Mouse (Mus musculus): ENCODE data around the gene Ankzf1. TPM values are rescaled to one million over a fixed set of nuclear protein-coding genes. Genes with fewer than 3 reads are reported as not detected.

Gene Ankzf1
- total RNA-seq, 2 experiments from 2014 or later, result 6.2 to 24.5 TPM

Other genes with a start within 250 kb of the Ankzf1 start
- gene Ihh, start 240.5 kb upstream of the Ankzf1 start, total RNA-seq (2015), result 0.11 TPM in 1 of 2 replicates, not detected in the other
- gene Ihh, start 240.5 kb upstream of the Ankzf1 start, total RNA-seq (2017), result not detected in 2 replicates
- gene Nhej1, start 67.0 kb upstream of the Ankzf1 start, total RNA-seq (2015), result 6.5 and 11.0 TPM in 2 replicates
- 8.2 and 9.9 TPM in 2 replicates for gene Nhej1, start 67.0 kb upstream of the Ankzf1 start, total RNA-seq (2017)
- gene Slc23a3, start 58.3 kb upstream of the Ankzf1 start, total RNA-seq (2015), result 0.31 TPM in 1 of 2 replicates, not detected in the other
- gene Slc23a3, start 58.3 kb upstream of the Ankzf1 start, total RNA-seq (2017), result not detected in 2 replicates
- gene Cnppd1, start 49.4 kb upstream of the Ankzf1 start, total RNA-seq (2015), result 31.1 and 32.0 TPM in 2 replicates
- 50.6 and 74.5 TPM in 2 replicates for gene Cnppd1, start 49.4 kb upstream of the Ankzf1 start, total RNA-seq (2017)
- gene Retreg2, start 49.4 kb upstream of the Ankzf1 start, total RNA-seq (2015), result 34.9 and 37.0 TPM in 2 replicates
- gene Retreg2, start 49.4 kb upstream of the Ankzf1 start, total RNA-seq (2017), result 34.8 and 35.9 TPM in 2 replicates
- 36.3 and 39.0 TPM in 2 replicates for gene Zfand2b, start 23.5 kb upstream of the Ankzf1 start, total RNA-seq (2015)
- 44.0 and 47.4 TPM in 2 replicates for gene Zfand2b, start 23.5 kb upstream of the Ankzf1 start, total RNA-seq (2017)
- 2.5 and 4.0 TPM in 2 replicates for gene Abcb6, start 11.8 kb upstream of the Ankzf1 start, total RNA-seq (2015)
- 3.6 and 5.3 TPM in 2 replicates for gene Abcb6, start 11.8 kb upstream of the Ankzf1 start, total RNA-seq (2017)
- gene Atg9a, start within 50 bp of the Ankzf1 start, total RNA-seq (2015), result 26.7 and 34.8 TPM in 2 replicates
- 12.8 and 21.3 TPM in 2 replicates for gene Atg9a, start within 50 bp of the Ankzf1 start, total RNA-seq (2017)
- gene Glb1l, start 18.7 kb downstream of the Ankzf1 start, total RNA-seq (2015), result 7.5 and 8.2 TPM in 2 replicates
- 6.7 and 12.2 TPM in 2 replicates for gene Glb1l, start 18.7 kb downstream of the Ankzf1 start, total RNA-seq (2017)
- gene Stk16, start 18.7 kb downstream of the Ankzf1 start, total RNA-seq (2015), result 99.9 and 101 TPM in 2 replicates
- gene Stk16, start 18.7 kb downstream of the Ankzf1 start, total RNA-seq (2017), result 71.1 and 84.6 TPM in 2 replicates
- gene Tuba4a, start 27.7 kb downstream of the Ankzf1 start, total RNA-seq (2015), result 373 and 391 TPM in 2 replicates
- gene Tuba4a, start 27.7 kb downstream of the Ankzf1 start, total RNA-seq (2017), result 160 and 168 TPM in 2 replicates
- not detected in 2 replicates for gene A630095N17Rik, start 40.0 kb downstream of the Ankzf1 start, total RNA-seq (2015)
- not detected in 2 replicates for gene A630095N17Rik, start 40.0 kb downstream of the Ankzf1 start, total RNA-seq (2017)
- gene Dnajb2, start 44.3 kb downstream of the Ankzf1 start, total RNA-seq (2015), result 1.9 and 2.6 TPM in 2 replicates
- gene Dnajb2, start 44.3 kb downstream of the Ankzf1 start, total RNA-seq (2017), result 5.9 and 7.3 TPM in 2 replicates
- not detected in 2 replicates for gene Ptprn, start 72.4 kb downstream of the Ankzf1 start, total RNA-seq (2015)
- not detected in 2 replicates for gene Ptprn, start 72.4 kb downstream of the Ankzf1 start, total RNA-seq (2017)
- gene Resp18, start 86.3 kb downstream of the Ankzf1 start, total RNA-seq (2015), result not detected in 2 replicates
- gene Resp18, start 86.3 kb downstream of the Ankzf1 start, total RNA-seq (2017), result not detected in 2 replicates
- gene Dnpep, start 125.8 kb downstream of the Ankzf1 start, total RNA-seq (2015), result 26.2 and 32.0 TPM in 2 replicates
- 31.1 and 35.9 TPM in 2 replicates for gene Dnpep, start 125.8 kb downstream of the Ankzf1 start, total RNA-seq (2017)
- not detected in 2 replicates for gene Des, start 168.2 kb downstream of the Ankzf1 start, total RNA-seq (2015)
- not detected in 2 replicates for gene Des, start 168.2 kb downstream of the Ankzf1 start, total RNA-seq (2017)
- gene Speg, start 183.1 kb downstream of the Ankzf1 start, total RNA-seq (2015), result not detected in 2 replicates
- 0.11 TPM in 1 of 2 replicates, not detected in the other for gene Speg, start 183.1 kb downstream of the Ankzf1 start, total RNA-seq (2017)
- gene Gmppa, start 243.8 kb downstream of the Ankzf1 start, total RNA-seq (2015), result 71.8 and 79.4 TPM in 2 replicates
- 56.5 and 58.9 TPM in 2 replicates for gene Gmppa, start 243.8 kb downstream of the Ankzf1 start, total RNA-seq (2017)